27 mouse cellular contexts compared by ENCODE assay signal in genomic region chr11:63971462-63971861, GRCm38 (mm10). TPM values are rescaled to one million over a fixed set of nuclear protein-coding genes. Genes with fewer than 3 reads are reported as not detected.
DNase-seq lines count a peak whose midpoint lies in the region; ATAC-seq and TF ChIP-seq lines count a peak whose summit lies in the region.
"Had no signal": no experiment of that assay in that cellular context is flagged by ENCODE, and none has a peak within 500 bp of the region (broad histone marks: within the 10 kb centered on the region; RNA-seq: fewer than 3 reads in every experiment).

No protein-coding gene starts in this region.

- no peaks in the 10 kb centered on the region for H3K9me3 ChIP-seq in kidney, embryonic 15.5 days (replicated peaks)
- no peaks in the 10 kb centered on the region for H3K9me3 ChIP-seq in intestine, postnatal 0 days (ENCODE audit: control insufficient read depth)
- no peaks in the 10 kb centered on the region for H3K9me3 ChIP-seq in hindbrain, embryonic 16.5 days (ENCODE audit: control insufficient read depth, low read length)
- H3K9me3 ChIP-seq: embryonic facial prominence, embryonic 12.5 days; embryonic facial prominence, embryonic 15.5 days; forebrain, embryonic 12.5 days; heart, embryonic 10.5 days; heart, embryonic 13.5 days had no signal

- no peak for ATAC-seq in kidney, embryonic 15.5 days (replicated peaks; ENCODE audit: low FRiP score)
- peak; percentile 89 for ATAC-seq in intestine, postnatal 0 days
- ATAC-seq in hindbrain, embryonic 16.5 days, result no peak
- ATAC-seq: CD4-positive, CD25-positive, alpha-beta regulatory T cell, adult 4 months; forebrain, embryonic 16.5 days had no signal

- 0 out of 2 replicates have a peak overlapping the region, but pooled peaks have one; percentile 45 for H3K27ac ChIP-seq in kidney, embryonic 15.5 days
- no peak overlapping the region for H3K27ac ChIP-seq in liver, adult 2 months (replicated peaks; ENCODE audit: insufficient read depth, low read depth, low read length)
- H3K27ac ChIP-seq in intestine, postnatal 0 days (ENCODE audit: low read depth, low read length), result peak overlapping the region; percentile 73
- no peak overlapping the region for H3K27ac ChIP-seq in hindbrain, embryonic 16.5 days (ENCODE audit: low read depth, low read length)
- H3K27ac ChIP-seq: embryonic facial prominence, embryonic 12.5 days; embryonic facial prominence, embryonic 15.5 days; forebrain, embryonic 12.5 days; heart, adult 2 months; heart, embryonic 10.5 days; heart, embryonic 13.5 days; hindbrain, embryonic 14.5 days had no signal

- H3K4me3 ChIP-seq in kidney, embryonic 15.5 days (replicated peaks), result no peak overlapping the region
- H3K4me3 ChIP-seq in liver, adult 2 months (ENCODE audit: insufficient read depth, low read depth, low read length), result no peak overlapping the region
- no peak overlapping the region for H3K4me3 ChIP-seq in intestine, postnatal 0 days (ENCODE audit: low read depth, low read length)
- H3K4me3 ChIP-seq in hindbrain, embryonic 16.5 days (ENCODE audit: low read length), result no peak overlapping the region
- H3K4me3 ChIP-seq: embryonic facial prominence, embryonic 12.5 days; embryonic facial prominence, embryonic 15.5 days; erythroblast, embryonic 14.5 days; forebrain, embryonic 12.5 days; heart, adult 2 months; heart, embryonic 10.5 days; heart, embryonic 13.5 days had no signal

- H3K4me2 ChIP-seq in kidney, embryonic 15.5 days, result no peak overlapping the region
- H3K4me2 ChIP-seq in intestine, postnatal 0 days (replicated peaks; ENCODE audit: low read depth), result no peak overlapping the region
- H3K4me2 ChIP-seq in hindbrain, embryonic 16.5 days (ENCODE audit: low read length), result no peak overlapping the region
- H3K4me2 ChIP-seq: embryonic facial prominence, embryonic 12.5 days; embryonic facial prominence, embryonic 15.5 days; forebrain, embryonic 12.5 days; heart, embryonic 13.5 days; hindbrain, embryonic 14.5 days had no signal

- no peak for TF ChIP-seq POLR2A in liver, adult 2 months (IDR thresholded peaks at IDR 0.05; ENCODE audit: extremely low read depth, insufficient read depth, low read length)

- 84% methylated on average over 9 of the region's 9 CpGs for WGBS in kidney, embryonic 15.5 days
- WGBS in liver, adult 2 months, result 81% methylated on average over 9 of the region's 9 CpGs
- WGBS in intestine, postnatal 0 days, result 52% methylated on average over 9 of the region's 9 CpGs
- 94% methylated on average over 9 of the region's 9 CpGs for WGBS in hindbrain, embryonic 16.5 days

- no peaks in the 10 kb centered on the region for H3K27me3 ChIP-seq in kidney, embryonic 15.5 days
- H3K27me3 ChIP-seq in liver, adult 2 months (ENCODE audit: control insufficient read depth, insufficient read depth, low read length), result no peaks in the 10 kb centered on the region
- H3K27me3 ChIP-seq in intestine, postnatal 0 days (replicated peaks; ENCODE audit: control insufficient read depth, insufficient read depth, low read length), result no peaks in the 10 kb centered on the region
- no peaks in the 10 kb centered on the region for H3K27me3 ChIP-seq in hindbrain, embryonic 16.5 days (replicated peaks; ENCODE audit: control insufficient read depth, insufficient read depth, low read length)
- H3K27me3 ChIP-seq: embryonic facial prominence, embryonic 12.5 days; embryonic facial prominence, embryonic 15.5 days; forebrain, embryonic 12.5 days; heart, embryonic 13.5 days had no signal

- no peak overlapping the region for H3K9ac ChIP-seq in kidney, embryonic 15.5 days
- no peak overlapping the region for H3K9ac ChIP-seq in liver, adult 2 months (ENCODE audit: low read depth, low read length)
- H3K9ac ChIP-seq in intestine, postnatal 0 days (ENCODE audit: low read depth, low read length), result no peak overlapping the region
- H3K9ac ChIP-seq in hindbrain, embryonic 16.5 days (ENCODE audit: low read depth, low read length), result no peak overlapping the region
- H3K9ac ChIP-seq: embryonic facial prominence, embryonic 12.5 days; embryonic facial prominence, embryonic 15.5 days; forebrain, embryonic 12.5 days; heart, embryonic 13.5 days; hindbrain, embryonic 14.5 days had no signal

- no peak for DNase-seq in kidney, adult 18-20 months
- peak; percentile 42 for DNase-seq in liver, adult 2 months (ENCODE audit: extremely low read depth, low read depth, low spot score)
- DNase-seq in liver, result no peak
- DNase-seq: adrenal gland, adult 2 months; adrenal gland, postnatal 14 days; cerebellum, adult 11 months; cerebellum, adult 2 months; cerebellum, adult 9-11 months; cerebellum, postnatal 25 days; gastrocnemius, postnatal 10 days; gastrocnemius, postnatal 36 days; heart, adult 2 months; heart, postnatal 14 days; heart, postnatal 4 days had no signal

- TF ChIP-seq CTCF in liver, adult 2 months (IDR thresholded peaks at IDR 0.05; ENCODE audit: low read depth, low read length), result no peak
- no peak for TF ChIP-seq CTCF in intestine, postnatal 0 days (IDR thresholded peaks at IDR 0.05; ENCODE audit: low read depth)

- H3K79me2 ChIP-seq in liver, adult 2 months (ENCODE audit: control insufficient read depth, insufficient read depth, low read length), result no peaks in the 10 kb centered on the region

- H3K36me3 ChIP-seq in kidney, embryonic 15.5 days, result 0 out of 2 replicates have a peak, but pooled peaks cover 3% of the 10 kb centered on the region
- H3K36me3 ChIP-seq in liver, adult 2 months (ENCODE audit: control insufficient read depth, insufficient read depth, low read length), result peaks cover 2% of the 10 kb centered on the region; the same call in 1 of the 2 replicates
- H3K36me3 ChIP-seq in intestine, postnatal 0 days (ENCODE audit: control insufficient read depth, insufficient read depth), result peaks cover 11% of the 10 kb centered on the region; the same call in 1 of the 2 replicates
- no peaks in the 10 kb centered on the region for H3K36me3 ChIP-seq in hindbrain, embryonic 16.5 days (ENCODE audit: control insufficient read depth, insufficient read depth, low read length)

- peaks cover 33% of the 10 kb centered on the region for H3K4me1 ChIP-seq in kidney, embryonic 15.5 days
- H3K4me1 ChIP-seq in liver, adult 2 months (ENCODE audit: control insufficient read depth, insufficient read depth, low read length), result no peaks in the 10 kb centered on the region
- H3K4me1 ChIP-seq in intestine, postnatal 0 days (replicated peaks; ENCODE audit: control insufficient read depth, insufficient read depth, low read length), result no peaks in the 10 kb centered on the region
- peaks cover 6% of the 10 kb centered on the region for H3K4me1 ChIP-seq in hindbrain, embryonic 16.5 days (ENCODE audit: control insufficient read depth, insufficient read depth, low read depth, low read length)

RNA-seq across cellular contexts. Expression of gene Hs3st3b1, which starts 49.4 kb away (rescaled TPM):
- polyA plus RNA-seq in kidney, embryonic 15.5 days (2015; fragmentation: Nextera tagmentation; extraction: Ambion mirVana), result 33.2 and 34.6 TPM in 2 replicates
- total RNA-seq in liver, adult 2 months (2014; rRNA removed), result 38.5 and 45.6 TPM in 2 replicates
- polyA plus RNA-seq in liver, adult 2 months (2012; rRNA removed), result 57.5 and 57.7 TPM in 2 replicates
- 2.5 and 2.6 TPM in 2 replicates for polyA plus RNA-seq in intestine, postnatal 0 days (2015; fragmentation: Nextera tagmentation; extraction: Ambion mirVana)
- polyA plus RNA-seq in hindbrain, embryonic 16.5 days (2015; fragmentation: Nextera tagmentation; extraction: Ambion mirVana), result 4.8 and 5.6 TPM in 2 replicates
- total RNA-seq: MEL had no signal

Comparison
In these comparisons a context has a peak if more than half of its experiments do, and no peak if none do; other contexts are left out.
1. H3K27ac ChIP-seq: peak in kidney, embryonic 15.5 days (single experiment) and intestine, postnatal 0 days (single experiment); none in liver, adult 2 months (single experiment) and hindbrain, embryonic 16.5 days (single experiment).